Mouse (Mus musculus) neural tube, embryonic 11.5 days (tissue): ENCODE data around the gene Lpin3. TPM values are rescaled to one million over a fixed set of nuclear protein-coding genes. Genes with fewer than 3 reads are reported as not detected.

ENCODE experiments used
- polyA plus RNA-seq: library from polyadenylated mRNA; unstranded; fragments of >200 nt; fragmentation: Nextera tagmentation; extraction: Ambion mirVana; gene quantifications from 2 replicates; pipeline ENCODE4 v1.2.1, GENCODE M21; 2014

Lpin3 gene
- polyA plus RNA-seq, 1 experiment from 2014 or later: 0.29 TPM

Other genes starting within 250 kb of the Lpin3 start
- gene Top1, start 234.8 kb upstream of the Lpin3 start, polyA plus RNA-seq: 101 and 105 TPM in 2 replicates
- 74.8 and 80.6 TPM in 2 replicates for gene Plcg1, start 149.4 kb upstream of the Lpin3 start, polyA plus RNA-seq
- 10.3 and 10.7 TPM in 2 replicates for gene Zhx3, start 7.7 kb upstream of the Lpin3 start, polyA plus RNA-seq
- 0.68 and 1.1 TPM in 2 replicates for gene Emilin3, start 31.7 kb downstream of the Lpin3 start, polyA plus RNA-seq
- gene Chd6, start 228.4 kb downstream of the Lpin3 start, polyA plus RNA-seq: 32.4 and 35.4 TPM in 2 replicates